Mouse (Mus musculus) c-Kit-positive CD71-positive TER-119-positive erythroid progenitor cells, embryonic 14.5 days (primary cell): ENCODE data around the gene Snrnp70.

Source experiments
- DNase-seq: peaks from one replicate; pipeline ENCODE4 v3.0.0-alpha.2; 2013; ENCODE audit warnings: low spot score

Snrnp70 gene

GRCm38 (mm10) chr7:45337469-45337868 is 58.1 kb downstream of the Snrnp70 start:
- DNase-seq: no peak

- no peak for DNase-seq
Observed at GRCm38 (mm10) chr7:45336319-45336718, 59.2 kb downstream of the Snrnp70 start.

GRCm38 (mm10) chr7:45335056-45335455 is 60.5 kb downstream of the Snrnp70 start, which contains the start of gene Hrc:
TSS of gene Hrc (plus strand) at chr7:45335290.
- no peak for DNase-seq

- DNase-seq: no peak
Observed at GRCm38 (mm10) chr7:45334605-45335004, 60.9 kb downstream of the Snrnp70 start.

GRCm38 (mm10) chr7:45333431-45333982 is 62.0 kb downstream of the Snrnp70 start, which contains the start of gene Trpm4:
TSS of gene Trpm4 (minus strand) at chr7:45333780.
- no peak for DNase-seq

DNA sequence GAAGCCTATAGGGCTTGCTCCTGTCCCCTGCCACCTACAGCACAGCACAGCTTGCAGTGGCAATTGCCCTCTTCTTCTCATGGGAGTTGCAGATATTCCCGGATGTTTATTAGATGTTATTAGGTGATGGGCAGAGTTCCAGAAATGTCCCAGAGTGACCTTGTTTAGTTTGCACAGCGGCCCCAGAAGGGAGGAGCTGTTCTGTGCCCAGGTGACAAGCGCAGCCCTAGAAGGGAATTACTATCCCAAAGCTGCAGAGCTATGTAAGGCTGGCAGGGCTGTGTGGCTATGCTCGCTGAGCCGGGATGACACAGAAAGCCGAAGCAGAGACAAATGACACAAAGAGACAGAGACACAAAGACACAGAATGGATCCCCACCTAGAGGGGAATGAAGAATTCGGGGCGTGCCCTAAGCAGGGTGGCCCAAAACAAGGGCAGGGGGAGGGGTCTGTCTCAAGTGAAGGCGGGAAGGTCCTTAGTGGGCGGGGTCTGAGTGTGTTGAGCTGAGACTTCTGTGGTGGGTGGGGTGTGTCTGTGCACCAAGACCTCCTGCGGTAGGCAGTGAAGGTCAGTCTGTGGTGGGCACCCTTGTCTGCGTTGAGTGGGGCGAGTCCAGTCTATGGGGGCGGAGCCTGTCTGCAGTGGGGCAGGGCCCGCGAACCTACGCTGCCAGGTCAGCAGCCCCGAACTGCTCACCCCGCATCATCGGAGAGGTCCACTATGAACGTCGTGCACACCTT is 62.7 kb downstream of the Snrnp70 start:
- DNase-seq: no peak

DNA sequence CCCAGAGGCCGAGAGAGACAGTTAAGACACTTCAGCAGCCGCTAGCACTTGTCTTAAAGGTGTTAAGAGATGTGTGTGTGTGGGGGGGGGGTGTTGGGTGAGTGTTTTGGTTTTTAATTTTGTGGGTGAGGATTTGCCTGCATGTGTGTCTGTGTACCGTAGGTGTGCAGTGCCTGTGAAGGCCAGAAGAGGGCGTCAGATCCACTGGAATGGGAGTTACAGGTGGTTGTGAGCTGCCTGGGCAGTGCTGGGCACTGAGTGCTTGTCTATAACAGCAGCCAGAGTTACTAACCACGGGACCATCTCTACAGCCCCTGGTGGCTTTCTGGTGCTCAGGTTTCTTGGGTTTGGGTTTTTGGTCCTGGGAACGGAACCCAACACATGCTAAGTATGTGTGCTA is 64.0 kb downstream of the Snrnp70 start:
- DNase-seq: no peak

DNA sequence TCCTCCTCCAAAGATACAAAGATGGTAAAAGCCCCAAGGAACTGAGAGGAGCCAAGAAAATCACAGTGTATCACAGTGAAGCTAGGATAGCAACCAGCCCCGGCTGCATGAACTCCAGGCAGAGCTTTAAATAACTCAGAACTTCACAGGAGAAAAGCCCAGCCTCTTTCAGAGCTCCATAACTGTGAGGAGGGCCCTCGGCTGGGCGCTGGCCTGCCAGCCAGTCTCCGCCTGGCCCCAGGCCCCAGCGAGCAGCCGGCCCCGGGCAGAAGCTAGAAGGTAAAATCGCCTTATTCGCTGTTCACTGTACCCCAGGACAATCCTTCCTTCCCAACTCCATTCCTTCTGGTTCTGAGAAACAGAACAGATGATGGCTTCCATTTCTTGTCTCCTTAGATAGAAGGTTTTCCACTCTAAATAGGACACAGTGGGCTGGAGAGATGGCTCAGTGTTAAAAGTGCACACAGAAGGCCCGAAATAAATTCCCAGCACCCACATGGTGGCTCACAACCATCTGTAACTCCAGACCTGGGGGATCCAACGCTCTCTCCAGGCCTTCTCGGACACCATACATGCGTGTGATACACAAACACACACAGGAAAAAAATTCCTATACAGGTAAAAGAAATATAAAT is 66.6 kb downstream of the Snrnp70 start:
- no peak for DNase-seq
